Mouse (Mus musculus): ENCODE measurements around the gene Rhot1.
"Not testable (repeated sequence)": the region's sequence is repeated elsewhere in the genome, so short reads cannot be mapped to it uniquely, and the experiment has no call there.

Gene Rhot1

DNA sequence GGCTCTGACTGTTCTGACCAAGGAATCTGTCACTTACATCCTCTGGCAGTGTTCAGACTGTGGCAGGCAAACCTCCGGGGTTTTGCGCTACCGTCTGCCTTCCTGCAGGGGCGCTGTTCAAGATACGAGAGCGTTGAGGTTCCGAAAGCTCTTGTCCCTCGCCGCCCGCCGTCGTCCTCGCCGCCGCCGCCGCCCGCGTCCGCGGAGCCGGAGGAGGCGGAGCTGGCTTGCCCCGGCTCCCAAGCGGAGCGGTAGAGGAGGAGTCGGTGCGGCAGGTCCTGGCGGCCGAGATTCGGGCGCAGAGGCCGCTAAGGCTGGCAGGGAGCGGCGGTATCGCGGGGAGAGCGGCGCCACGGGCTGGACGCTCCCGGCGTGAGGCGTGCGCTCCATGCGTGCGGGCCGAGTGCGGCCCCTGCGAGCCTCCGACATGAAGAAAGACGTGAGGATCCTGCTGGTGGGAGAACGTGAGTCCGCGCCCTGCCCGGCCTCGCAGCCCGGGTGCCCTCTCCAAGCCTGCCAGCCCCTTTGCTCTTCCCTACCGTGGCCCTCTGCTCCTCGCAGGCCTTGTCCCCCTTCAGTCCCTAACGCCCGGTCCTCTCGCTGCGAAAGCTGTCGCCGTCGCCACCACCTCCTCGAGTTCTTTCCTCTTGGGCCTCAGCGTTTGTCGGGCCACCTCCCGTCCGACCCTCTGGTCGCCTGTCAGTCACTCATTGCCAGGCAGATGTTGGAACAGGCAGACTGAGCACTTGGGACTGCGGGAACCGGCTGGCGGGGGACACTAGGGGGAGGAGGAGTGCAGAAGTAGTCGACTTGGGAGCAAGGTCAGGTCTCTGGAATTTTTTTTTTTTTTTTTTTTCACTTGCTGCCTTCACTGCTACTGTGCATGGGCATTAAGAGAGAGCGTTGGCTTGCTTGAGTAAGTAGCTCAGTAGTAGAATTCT, at the start of gene Rhot1:
Gene Rhot1 (plus strand): TSS at position 160 of the 941 bp plus-strand sequence.
- peak; percentile 93 to 98 for DNase-seq (ENCODE audit: low spot score in 2 of 2)

DNA sequence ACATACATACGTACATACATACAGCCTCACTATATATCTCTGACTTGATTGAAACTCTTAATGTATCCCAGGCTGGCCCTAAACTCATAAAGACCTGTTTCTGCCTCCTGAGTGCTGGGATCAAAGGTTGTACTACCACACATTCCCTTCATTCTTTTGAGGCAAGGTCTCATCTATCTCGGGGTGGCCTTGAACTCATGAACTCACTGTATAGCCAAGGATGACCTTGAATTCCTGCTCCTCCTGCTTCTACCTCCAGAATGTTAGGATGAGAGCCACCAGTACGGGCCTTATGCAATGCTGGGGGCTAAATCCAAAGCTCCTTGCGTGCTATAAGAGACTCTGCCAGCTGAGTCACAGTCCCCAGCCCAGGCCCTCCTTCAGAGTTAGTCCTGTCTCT, 47.8 kb upstream of the Rhot1 start:
- DNase-seq (ENCODE audit: low spot score in 2 of 2), result no peak

DNA sequence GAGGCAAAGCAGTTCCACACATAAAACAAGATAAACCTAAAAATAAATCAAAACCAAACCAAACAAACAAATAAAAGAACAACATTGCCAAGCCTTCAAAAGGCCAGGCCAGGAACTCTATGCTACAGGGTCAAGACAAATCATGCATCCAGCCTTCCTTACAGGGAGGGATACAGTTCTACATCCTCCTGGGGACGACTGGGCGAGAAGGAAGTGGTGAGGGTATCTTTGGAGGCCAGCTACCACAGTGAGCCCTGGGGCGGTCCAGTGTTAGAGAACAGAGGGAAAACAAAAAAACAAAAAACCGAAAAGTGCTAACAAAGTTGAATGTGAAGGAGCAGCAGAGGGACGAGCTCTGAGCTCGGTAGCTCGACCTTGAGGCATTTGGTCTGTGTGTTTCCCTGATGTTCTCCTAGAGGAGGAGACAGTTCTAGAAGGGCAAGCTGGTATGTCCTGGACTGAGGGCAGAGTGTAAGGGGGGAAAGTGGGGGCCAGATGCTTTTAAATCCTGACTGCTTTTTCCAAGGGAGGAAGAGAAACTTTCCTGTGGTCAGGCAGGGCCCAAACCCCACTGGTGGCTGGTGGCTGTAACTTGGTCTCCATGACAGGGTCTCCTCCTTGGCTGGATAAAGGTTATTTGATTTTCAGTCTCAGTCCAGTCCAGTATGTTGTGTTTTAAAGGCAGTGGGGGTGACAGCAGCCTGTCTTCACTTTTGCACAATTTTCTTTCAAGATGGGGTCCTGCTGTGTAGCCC, 45.3 kb upstream of the Rhot1 start:
- no peak for DNase-seq (ENCODE audit: low spot score in 2 of 2)

DNA sequence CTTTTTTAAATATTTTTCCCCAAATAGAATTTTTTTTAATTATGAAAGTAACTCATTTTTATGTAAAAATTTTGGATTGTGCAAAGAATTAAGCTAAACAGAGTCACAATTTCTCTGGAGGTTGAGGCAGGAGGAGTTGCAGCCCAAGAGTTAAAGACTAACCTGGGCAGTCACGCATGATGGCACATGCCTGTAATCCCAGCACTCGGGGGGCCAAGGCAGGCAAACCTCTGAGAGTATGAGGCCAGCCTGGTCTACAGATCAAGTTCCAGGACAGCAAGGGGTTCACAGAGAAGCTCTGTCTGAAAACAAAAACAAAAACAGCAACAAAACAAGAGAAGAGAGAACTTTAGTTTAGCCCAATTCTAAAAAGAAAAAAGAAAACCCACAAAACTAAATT, 44.6 kb upstream of the Rhot1 start:
- no peak for DNase-seq (ENCODE audit: low spot score in 2 of 2)

DNA sequence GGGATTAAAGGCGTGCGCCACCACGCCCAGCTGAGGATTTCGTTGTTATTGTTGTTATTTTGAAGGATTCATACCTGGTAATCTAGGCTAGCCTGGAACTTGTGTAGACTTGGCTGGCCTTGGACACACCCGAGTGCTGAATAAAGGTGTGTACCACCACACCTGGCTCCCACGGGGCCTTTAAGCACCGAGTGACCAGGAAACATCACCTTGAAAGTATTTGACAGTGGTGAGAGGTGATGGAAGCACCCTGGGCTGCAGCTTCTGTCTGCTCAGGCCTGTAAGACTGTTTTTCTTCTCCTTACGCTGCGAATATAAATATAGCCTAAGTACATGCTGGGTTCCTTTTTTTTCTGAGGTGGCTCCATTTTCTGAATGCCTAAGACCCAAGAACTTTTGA, 40.7 kb upstream of the Rhot1 start:
- no peak for DNase-seq (ENCODE audit: low spot score in 2 of 2)

DNA sequence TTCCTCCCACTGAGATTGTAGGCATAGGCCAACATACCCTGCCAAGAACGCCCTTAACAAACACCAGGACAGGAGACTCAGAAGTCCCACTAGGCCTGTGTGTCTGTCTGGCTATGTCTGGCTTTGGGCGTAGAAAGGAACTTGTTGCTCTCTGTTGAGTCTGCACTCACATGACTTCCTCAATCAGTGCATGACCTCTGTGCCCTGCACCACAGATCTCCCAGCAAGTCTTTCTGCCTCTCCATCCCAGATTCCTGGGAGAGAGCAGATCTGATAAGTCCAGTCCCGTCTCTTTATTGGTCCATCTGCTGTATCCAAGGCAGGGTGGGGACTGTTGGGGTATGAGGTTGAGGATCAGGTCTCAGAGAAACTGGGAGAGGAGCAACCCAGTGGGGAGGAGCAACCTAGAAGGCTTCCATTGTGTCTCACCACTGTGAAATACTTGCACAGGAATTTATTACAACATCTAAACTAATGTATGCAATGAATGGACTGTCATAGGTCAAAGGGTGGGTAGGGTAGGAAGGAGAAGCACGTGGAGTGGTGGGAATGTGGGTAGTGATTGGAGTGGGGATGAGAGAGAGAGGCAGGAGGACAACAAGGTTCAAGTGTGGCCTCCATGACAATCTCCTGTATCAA, 40.1 kb upstream of the Rhot1 start:
- no peak for DNase-seq (ENCODE audit: low spot score in 2 of 2)

DNA sequence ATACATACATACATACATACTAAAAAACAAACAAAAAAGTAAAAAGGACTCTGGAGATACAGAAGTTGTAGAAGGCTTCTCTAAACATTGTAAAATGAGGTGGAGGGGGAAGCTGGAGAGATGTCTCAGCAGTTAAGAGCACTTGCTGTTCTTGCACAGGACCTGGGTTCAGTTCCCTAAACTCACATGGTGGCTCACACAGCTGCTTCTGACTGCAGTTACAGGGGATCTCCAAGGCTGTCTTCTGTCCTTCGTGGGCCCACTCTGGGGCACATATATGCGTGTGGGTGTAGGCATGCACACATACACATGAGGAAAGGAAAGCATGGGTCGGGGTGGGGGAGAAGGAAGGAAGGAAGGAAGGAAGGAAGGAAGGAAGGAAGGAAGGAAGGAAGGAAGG, 39.2 kb upstream of the Rhot1 start:
- DNase-seq (ENCODE audit: low spot score in 2 of 2), result no peak

DNA sequence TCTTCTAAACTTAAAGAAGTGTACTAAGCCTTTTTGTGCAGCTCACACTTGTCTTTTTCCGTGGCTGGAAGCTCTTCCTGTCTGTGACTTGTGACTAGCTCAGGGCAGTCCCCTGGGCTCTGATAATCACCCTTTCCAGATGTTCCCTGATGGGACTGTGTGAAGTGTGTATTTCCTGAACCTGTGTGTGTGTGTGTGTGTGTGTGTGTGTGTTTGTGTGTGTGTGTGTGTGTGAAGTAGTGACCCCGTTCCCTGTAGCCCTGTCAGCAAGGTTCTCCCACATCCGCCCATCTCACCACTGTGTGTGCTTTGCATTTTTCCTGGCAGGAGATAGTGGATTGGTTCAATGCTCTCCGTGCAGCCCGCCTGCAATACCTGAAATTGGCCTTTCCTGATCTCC, 38.5 kb upstream of the Rhot1 start:
- DNase-seq (ENCODE audit: low spot score in 2 of 2), result no peak

DNA sequence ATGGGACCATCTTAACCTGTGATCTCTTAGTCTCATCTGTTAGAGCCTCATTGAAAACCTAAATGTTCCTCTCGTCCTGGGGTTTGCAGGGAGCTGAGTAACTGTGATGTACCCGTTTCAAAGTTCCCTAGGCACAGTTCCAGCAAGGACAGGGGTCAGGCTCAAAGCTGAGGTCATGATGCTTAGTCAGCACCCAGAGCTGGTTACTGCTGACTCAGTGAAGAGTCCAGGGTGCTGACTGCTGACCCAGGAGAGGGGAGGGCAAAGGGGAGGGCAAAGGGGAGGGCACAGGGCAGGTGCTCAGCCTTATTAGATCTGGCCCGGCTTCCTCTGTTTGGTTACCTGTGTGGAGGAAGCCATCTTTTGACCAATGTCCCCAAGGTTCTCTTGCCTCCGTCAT, 36.9 kb upstream of the Rhot1 start:
- DNase-seq (ENCODE audit: low spot score in 2 of 2), result no peak

DNA sequence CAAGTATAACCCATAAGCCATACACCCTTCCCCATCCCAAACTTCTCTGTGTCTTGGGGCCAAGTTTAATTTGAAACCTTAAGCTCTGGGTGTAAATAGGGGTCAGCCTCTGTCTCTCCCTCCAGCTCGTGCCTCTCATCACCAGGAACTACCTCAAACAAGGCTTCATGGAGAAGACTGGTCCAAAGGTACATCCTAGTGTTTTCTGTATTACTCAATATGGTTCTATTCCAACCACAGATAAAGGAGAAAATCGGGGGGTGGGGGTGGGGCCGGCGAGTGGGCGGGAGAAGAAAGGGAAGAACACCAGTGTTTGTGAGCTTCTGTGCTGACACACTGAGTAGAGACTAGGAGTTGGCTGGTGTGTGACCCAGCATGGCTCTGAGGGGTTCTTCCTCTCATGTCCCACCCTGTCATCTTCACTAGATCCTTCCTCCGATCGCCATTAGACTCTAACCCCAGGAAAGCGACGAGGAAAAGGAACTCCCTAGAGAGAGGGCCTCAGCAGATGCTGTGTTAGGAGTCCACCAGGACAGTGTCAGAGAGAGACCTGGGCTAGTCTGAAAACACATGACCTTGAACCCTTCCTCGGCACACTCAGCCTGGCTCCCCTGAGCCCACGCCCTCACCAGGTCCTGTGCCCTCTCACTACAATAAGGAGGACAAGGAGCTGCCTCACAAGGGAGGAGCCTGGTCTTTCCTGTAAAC, 34.7 kb upstream of the Rhot1 start:
- DNase-seq (ENCODE audit: low spot score in 2 of 2), result no peak

DNA sequence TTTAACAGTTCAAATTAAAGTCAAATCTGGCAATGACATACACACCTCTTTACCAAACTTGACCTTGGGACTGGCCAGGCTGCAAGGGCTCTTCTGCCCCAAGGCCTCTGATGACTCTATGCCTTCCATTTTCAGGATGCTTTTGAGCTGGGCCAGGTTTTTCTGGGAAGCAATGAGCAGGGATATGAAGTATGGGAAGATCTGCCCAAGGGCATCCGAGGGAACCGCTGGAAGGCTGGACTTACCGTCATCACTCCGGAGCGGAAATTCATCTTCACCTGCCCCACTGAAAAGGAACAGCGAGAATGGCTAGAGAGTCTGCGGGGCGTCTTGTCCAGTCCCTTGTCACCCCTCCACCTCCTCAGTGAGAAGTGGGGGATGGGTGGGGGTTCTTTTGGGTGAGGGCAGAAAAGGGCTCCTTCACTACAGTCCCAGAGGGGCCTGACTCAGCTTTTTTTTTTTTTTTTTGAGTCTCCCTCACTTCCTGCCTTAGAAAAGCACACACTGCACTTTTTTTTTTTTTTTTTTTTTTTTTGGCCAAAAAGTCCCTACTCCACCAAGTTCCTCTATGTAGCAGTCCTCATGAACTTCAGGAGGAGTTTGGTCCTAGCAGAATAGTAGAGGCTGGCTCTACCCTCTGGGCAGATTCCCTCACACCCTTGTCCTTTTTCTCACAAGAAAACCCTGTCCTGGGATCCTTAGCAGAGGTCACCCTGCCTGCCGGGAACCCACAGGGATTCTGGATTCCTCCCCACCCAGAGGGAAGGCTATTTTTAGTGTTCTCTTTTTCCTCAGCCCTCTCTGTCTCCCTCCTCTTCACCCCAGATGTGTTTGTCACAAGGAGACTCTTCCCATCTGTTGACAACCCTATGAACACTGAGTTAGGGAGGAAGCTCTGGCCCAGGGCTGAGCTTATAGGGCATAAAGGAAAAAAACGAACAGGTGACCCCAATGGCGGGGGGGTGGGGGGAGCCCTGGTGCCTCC, 31.6 kb upstream of the Rhot1 start:
- no peak for DNase-seq (ENCODE audit: low spot score in 2 of 2)

DNA sequence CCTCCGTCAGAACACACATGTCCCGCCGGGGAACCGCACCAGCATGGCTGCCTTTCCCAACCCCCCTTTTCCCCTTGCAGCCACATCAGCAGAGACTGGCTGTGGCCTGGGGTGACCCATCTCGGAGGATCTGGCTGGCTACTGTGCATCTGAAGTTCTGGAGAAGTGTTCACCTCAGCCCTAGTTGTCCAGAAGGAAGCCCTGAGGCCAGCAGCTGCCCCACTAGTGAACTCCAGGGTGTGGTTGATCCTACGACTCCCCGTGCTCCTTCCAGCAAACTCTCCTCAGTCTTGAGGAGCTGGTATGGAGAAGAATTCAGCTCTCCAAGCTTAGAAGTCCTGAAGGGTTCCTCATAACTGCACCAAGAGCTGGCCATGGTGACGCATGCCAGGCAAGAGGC, 30.5 kb upstream of the Rhot1 start:
- DNase-seq (ENCODE audit: low spot score in 2 of 2), result no peak

DNA sequence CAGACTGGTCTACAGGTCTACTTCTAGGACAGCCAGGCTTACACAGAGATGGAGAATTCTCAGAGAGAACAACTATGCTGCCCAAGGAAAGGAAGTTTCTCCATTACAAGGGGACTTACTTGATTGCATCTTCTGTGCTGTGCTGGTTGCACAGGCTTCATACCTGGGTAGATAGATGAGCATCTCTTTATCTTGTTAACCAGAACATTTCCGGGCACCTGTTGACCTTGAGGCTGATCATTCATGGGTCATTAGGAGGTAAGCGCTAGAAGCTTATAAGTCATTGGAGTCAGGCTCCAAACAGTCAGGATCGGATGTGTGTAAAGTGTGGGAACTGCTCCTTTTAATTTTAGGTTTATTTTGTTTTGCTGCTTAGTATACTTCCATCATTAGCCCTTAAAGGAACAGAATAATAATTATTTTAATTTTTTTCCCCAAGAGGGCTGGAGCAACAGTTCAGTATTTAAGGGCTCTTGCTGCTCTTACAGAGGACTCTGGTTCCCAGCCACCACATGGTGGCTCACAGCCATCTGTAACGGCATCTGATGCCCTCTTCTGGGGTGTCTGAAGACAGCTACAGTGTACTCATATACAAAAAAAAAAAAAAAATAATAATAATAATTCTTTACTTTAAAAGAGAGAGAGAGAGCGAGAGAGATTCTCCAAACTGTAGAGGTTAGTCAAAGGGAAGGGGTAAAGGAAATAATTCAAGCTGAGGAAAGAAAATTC, 27.6 kb upstream of the Rhot1 start:
- DNase-seq (ENCODE audit: low spot score in 2 of 2), result no peak

DNA sequence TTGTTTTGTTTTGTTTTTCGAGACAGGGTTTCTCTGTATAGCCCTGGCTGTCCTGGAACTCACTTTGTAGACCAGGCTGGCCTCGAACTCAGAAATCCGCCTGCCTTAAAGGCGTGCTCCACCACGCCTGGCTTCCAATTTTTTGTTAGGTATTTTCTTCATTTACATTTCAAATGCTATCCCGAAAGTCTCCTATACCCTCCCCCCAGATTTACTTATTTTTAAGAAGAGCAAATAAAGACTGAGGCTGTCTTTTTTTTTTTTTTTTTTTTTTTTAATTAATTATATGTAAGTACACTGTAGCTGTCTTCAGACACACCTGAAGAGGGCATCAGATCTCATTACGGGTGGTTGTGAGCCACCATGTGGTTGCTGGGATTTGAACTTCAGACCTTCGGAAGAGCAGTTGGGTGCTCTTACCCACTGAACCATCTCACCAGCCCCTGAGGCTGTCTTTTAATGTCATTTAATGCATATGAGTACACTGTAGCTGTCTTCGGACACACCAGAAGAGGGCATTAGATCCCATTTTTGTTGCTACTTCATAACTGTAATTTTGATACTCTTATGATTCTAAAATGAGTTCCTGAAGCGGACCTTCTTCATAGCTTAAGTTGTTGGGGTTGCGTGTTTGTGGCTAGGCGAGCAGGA, 25.6 kb upstream of the Rhot1 start:
- not testable (repeated sequence) for DNase-seq (ENCODE audit: low spot score in 2 of 2)

DNA sequence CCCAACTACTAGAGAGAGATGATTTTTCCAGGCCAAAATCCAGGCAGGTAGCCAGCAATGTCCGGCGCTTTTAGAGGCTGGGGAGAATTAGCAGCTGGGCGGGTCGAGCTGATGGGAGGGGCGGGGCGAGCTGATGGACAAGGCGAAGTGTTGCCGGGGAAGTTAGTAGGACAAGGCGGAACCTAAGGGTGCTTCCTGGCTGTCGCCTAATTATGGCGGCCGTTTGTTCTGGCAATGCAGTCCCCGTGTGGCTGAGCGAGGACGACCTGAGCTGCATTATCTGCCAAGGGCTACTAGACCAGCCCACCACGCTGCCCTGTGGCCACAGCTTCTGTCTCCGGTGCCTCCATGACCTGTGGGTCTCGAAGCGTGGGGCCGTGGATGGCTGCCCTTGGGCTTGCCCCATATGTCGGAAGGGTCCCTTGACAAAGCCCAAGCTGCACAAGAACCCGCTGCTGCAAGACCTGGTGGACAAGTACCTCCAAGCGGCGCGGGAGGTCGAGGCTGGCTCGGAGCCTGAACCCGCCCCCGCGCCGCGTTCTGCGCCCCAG, 25.0 kb upstream of the Rhot1 start, which contains the start of gene Rnf135:
Gene Rnf135 (plus strand): TSS at position 147 of the 551 bp plus-strand sequence.
- peak; percentile 88 to 94 for DNase-seq (ENCODE audit: low spot score in 2 of 2)

DNA sequence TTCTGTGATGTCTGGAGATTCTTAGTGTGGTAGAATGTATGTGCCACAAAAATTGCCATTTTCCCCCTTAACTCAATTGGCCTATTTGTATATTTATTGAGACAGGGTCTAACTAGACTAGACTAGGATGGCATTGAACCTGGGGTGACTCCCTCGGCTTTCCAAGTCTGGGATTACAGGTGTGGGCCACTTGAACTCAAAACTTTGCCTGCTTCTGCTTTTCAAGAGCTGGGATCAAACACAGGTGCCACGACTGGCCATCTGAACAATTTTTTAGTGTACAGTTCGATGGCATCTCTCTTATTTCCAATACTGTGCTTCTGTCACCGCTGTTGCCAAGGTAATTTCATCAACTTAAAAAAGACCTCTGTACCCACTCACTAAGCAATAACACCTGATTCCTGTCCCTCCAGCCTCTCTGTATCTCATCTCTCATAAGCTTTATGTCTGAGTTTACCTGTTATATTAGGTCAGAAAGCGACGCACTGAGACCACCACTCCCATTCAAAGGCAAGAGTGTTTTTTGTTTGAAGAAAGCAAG, 24.2 kb upstream of the Rhot1 start:
- DNase-seq (ENCODE audit: low spot score in 2 of 2), result no peak

DNA sequence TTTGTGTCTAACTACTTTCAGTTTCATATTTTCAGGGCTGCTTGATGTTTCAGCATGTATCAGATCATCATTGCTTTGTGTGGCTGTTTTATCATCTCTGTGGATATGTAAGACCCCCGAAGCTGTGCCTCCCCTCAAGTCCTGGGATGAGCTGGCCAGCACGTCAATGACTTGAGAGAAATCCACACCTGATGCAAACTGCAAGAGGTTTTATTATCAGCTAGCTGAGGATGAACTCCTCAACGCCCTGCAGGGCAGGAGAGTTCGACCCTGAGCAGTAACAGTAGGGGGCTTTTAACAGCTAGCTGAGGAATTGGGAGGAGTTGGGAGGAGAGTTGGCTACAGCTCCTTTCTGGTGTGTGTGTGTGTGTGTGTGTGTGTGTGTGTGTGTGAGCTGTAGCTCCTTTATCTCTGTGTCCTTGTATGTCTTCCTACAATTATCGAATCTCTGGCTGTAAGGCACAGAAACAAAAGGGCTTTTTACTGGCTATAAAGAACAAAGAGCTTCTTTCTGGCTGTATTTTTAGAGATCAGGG, 23.3 kb upstream of the Rhot1 start:
- DNase-seq (ENCODE audit: low spot score in 2 of 2), result not testable (repeated sequence)

DNA sequence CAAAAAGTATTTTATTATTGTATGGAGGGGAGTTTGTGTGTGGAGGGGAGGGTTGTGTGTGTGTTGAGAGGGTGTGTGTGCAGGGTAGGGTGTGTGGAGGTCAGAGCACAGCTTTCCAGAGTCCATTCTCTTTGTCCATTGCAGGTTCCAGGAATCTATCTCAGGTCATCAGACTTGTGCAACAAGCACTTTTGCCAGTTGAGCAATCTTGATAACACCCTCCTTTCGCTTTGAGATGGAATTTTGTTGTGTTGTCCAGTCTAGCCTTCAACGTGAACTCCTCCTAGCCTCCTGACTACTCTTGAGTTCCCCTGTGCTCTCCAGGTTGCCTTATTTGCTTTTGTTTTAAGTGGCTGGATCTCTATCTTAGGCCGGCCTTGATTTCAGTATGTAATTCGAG, 18.5 kb upstream of the Rhot1 start:
- no peak for DNase-seq (ENCODE audit: low spot score in 2 of 2)

Measured in urinary bladder, postnatal 4 days (tissue).